Mouse (Mus musculus) limb, embryonic 11.5 days (tissue): ENCODE measurements around the gene Spata18. TPM values are rescaled to one million over a fixed set of nuclear protein-coding genes. Genes with fewer than 3 reads are reported as not detected.

Experiments used
- ATAC-seq: fragments of 200-750 bp; cut with Nextera tagmentation; 2 replicates; pipeline ENCODE4 v1.8.0; 2017; ENCODE audit warnings: low read depth; ENCODE audit not compliant: insufficient number of reproducible peaks, low FRiP score, low TSS enrichment
- DNase-seq: peaks from one replicate; pipeline ENCODE4 v3.0.0-alpha.2; 2015; ENCODE audit warnings: low spot score
- H3K27ac ChIP-seq: fragments of 300-500 bp; sonication (generic); replicated peaks from 2 replicates; pipeline ENCODE4 v1.5.1; 2014; ENCODE audit warnings: low read depth, mild to moderate bottlenecking, low read length
- H3K27me3 ChIP-seq: fragments of 300-500 bp; sonication (generic); 2 replicates; pipeline ENCODE4 v1.6.1; 2014; ENCODE audit warnings: mild to moderate bottlenecking, low read length, mixed read lengths; ENCODE audit not compliant: control insufficient read depth, insufficient read depth
- H3K36me3 ChIP-seq: fragments of 300-500 bp; sonication (generic); 2 replicates; pipeline ENCODE4 v1.6.1; 2014; ENCODE audit warnings: mild to moderate bottlenecking, low read length, moderate library complexity, mixed read lengths; ENCODE audit not compliant: control insufficient read depth, insufficient read depth
- H3K4me1 ChIP-seq: fragments of 300-500 bp; sonication (generic); 2 replicates; pipeline ENCODE4 v1.6.1; 2014; ENCODE audit warnings: low read length, mixed read lengths; ENCODE audit not compliant: control insufficient read depth, insufficient read depth
- H3K4me2 ChIP-seq: fragments of 300-500 bp; sonication (generic); 2 replicates; pipeline ENCODE4 v1.6.1; 2014; ENCODE audit warnings: low read depth, mild to moderate bottlenecking, moderate library complexity; ENCODE audit not compliant: severe bottlenecking
- H3K4me3 ChIP-seq: fragments of 300-500 bp; sonication (generic); 2 replicates; pipeline ENCODE4 v1.5.1; 2014; ENCODE audit warnings: low read depth, low read length
- H3K9ac ChIP-seq: fragments of 300-500 bp; sonication (generic); 2 replicates; pipeline ENCODE4 v1.6.1; 2014; ENCODE audit warnings: mild to moderate bottlenecking, low read length
- H3K9me3 ChIP-seq: fragments of 300-500 bp; sonication (generic); 2 replicates; pipeline ENCODE4 v1.6.1; 2016; ENCODE audit warnings: low read length; ENCODE audit not compliant: control insufficient read depth
- WGBS: fragments of 180-500 bp; shearing (Covaris S2); extraction: QIAGEN DNeasy Blood & Tissue Kit; methylation state at CpG from one replicate; pipeline ENCODE4 v1.1.7; 2014; 5-methylcytosine and 5-hydroxymethylcytosine counted together
- polyA plus RNA-seq: library from polyadenylated mRNA; unstranded; fragments of >200 nt; fragmentation: Nextera tagmentation; extraction: Ambion mirVana; gene quantifications from 2 replicates; pipeline ENCODE4 v1.2.1, GENCODE M21; 2014

Gene Spata18
- polyA plus RNA-seq, 1 experiment from 2014 or later, result 2.6 TPM

GRCm38 (mm10) chr5:73705290-73705689 is 54.1 kb downstream of the Spata18 start:
- DNase-seq (no peak), ATAC-seq (no peak)
- 38% methylated on average over 5 of the region's 5 CpGs for WGBS
- Histone ChIP-seq H3K4me2 (no peak overlapping the region), H3K9me3 (no peaks in the 10 kb centered on the region), H3K4me1 (peaks cover 13% of the 10 kb centered on the region), H3K36me3 (no peaks in the 10 kb centered on the region), H3K27ac (peak overlapping the region; percentile 47; the same call in 1 of the 2 replicates), H3K27me3 (no peaks in the 10 kb centered on the region), H3K9ac (no peak overlapping the region), H3K4me3 (no peak overlapping the region)

DNA sequence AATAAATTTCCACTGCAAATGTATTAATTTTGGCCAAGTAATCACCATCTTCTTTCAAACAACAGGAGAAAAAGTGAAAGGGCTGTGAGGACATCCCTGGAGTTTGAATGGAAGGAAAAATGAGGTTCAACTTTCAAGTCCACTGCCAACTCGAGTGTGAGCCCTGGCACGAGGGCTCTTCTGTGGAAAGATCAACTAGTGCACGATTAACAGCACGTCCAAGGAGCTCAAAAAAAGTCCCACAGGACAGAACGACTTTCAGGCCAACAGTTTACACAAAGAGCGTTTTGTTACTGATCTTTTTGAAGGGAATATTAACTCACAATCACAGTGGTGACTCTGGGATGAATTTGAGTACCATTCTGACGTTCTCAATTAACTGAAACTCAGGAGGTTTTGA is 61.7 kb downstream of the Spata18 start:
- H3K4me2 ChIP-seq, result no peak overlapping the region
- no peak overlapping the region for H3K9ac ChIP-seq
- no peaks in the 10 kb centered on the region for H3K36me3 ChIP-seq
- H3K4me3 ChIP-seq, result no peak overlapping the region
- ATAC-seq (no peak), DNase-seq (no peak)
- no peaks in the 10 kb centered on the region for H3K27me3 ChIP-seq
- WGBS, result 73% methylated on average over 7 of the region's 7 CpGs
- H3K27ac ChIP-seq, result no peak overlapping the region
- H3K9me3 ChIP-seq, result no peaks in the 10 kb centered on the region
- H3K4me1 ChIP-seq, result no peaks in the 10 kb centered on the region

- DNase-seq, result no peak
- H3K4me3 ChIP-seq, result no peak overlapping the region
- no peaks in the 10 kb centered on the region for H3K36me3 ChIP-seq
- H3K27ac ChIP-seq, result no peak overlapping the region
- no peaks in the 10 kb centered on the region for H3K9me3 ChIP-seq
- no peak for ATAC-seq
- WGBS, result 90% methylated on average over 2 of the region's 2 CpGs
- peaks cover 4% of the 10 kb centered on the region; the same call in 1 of the 2 replicates for H3K4me1 ChIP-seq
- H3K27me3 ChIP-seq, result no peaks in the 10 kb centered on the region
- no peak overlapping the region for H3K9ac ChIP-seq
- no peak overlapping the region for H3K4me2 ChIP-seq
Measured at GRCm38 (mm10) chr5:73716941-73717340, 65.8 kb downstream of the Spata18 start.

- Histone ChIP-seq H3K4me2 (no peak overlapping the region), H3K4me3 (no peak overlapping the region), H3K27ac (no peak overlapping the region; the same call in 1 of the 2 replicates), H3K36me3 (no peaks in the 10 kb centered on the region), H3K9ac (no peak overlapping the region), H3K27me3 (no peaks in the 10 kb centered on the region), H3K9me3 (no peaks in the 10 kb centered on the region), H3K4me1 (peaks cover 5% of the 10 kb centered on the region; the same call in 1 of the 2 replicates)
- DNase-seq (no peak), ATAC-seq (no peak)
- WGBS, result 63% methylated on average over 21 of the region's 21 CpGs
Measured at GRCm38 (mm10) chr5:73721682-73722282, 70.6 kb downstream of the Spata18 start.

GRCm38 (mm10) chr5:73725981-73726380 is 74.8 kb downstream of the Spata18 start:
- WGBS, result 90% methylated on average over 4 of the region's 4 CpGs
- H3K27me3 ChIP-seq, result no peaks in the 10 kb centered on the region
- no peak for DNase-seq
- H3K27ac ChIP-seq, result no peak overlapping the region
- no peaks in the 10 kb centered on the region for H3K36me3 ChIP-seq
- H3K4me3 ChIP-seq, result no peak overlapping the region
- ATAC-seq, result no peak
- H3K4me1 ChIP-seq, result peaks cover 8% of the 10 kb centered on the region
- no peaks in the 10 kb centered on the region for H3K9me3 ChIP-seq
- H3K9ac ChIP-seq, result no peak overlapping the region
- no peak overlapping the region for H3K4me2 ChIP-seq

DNA sequence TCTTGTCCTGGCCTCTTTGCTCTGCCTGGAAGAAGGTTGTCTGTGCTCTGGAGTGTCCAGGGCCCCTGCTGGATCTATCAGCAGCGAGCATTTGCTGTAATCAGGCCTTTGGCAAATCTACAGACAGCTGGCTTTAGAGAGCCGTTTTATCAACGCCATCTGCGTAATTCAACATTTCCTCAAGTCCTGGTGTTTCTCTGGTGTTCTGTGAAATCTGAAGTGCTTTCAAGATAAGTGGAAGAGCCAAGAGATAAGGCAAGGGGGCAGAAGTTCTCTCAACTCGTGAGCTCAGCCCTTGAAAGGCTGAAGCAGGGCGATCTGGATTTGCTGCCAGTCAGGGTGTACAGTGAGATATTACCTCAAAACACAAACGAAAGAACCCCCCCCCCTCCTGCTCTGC is 77.5 kb downstream of the Spata18 start:
- peaks cover 21% of the 10 kb centered on the region for H3K4me1 ChIP-seq
- H3K4me3 ChIP-seq, result no peak overlapping the region
- no peaks in the 10 kb centered on the region for H3K36me3 ChIP-seq
- H3K9ac ChIP-seq, result no peak overlapping the region
- no peaks in the 10 kb centered on the region for H3K9me3 ChIP-seq
- no peaks in the 10 kb centered on the region for H3K27me3 ChIP-seq
- DNase-seq (no peak), ATAC-seq (no peak)
- WGBS, result 63% methylated on average over 7 of the region's 7 CpGs
- no peak overlapping the region for H3K27ac ChIP-seq
- H3K4me2 ChIP-seq, result no peak overlapping the region

Other genes with a start within 250 kb of the Spata18 start
- not detected in 2 replicates for gene Cwh43, start 245.3 kb upstream of the Spata18 start, polyA plus RNA-seq
- 55.7 and 56.9 TPM in 2 replicates for gene Dcun1d4, start 170.4 kb upstream of the Spata18 start, polyA plus RNA-seq
- not detected in 2 replicates for gene Lrrc66, start 18.9 kb upstream of the Spata18 start, polyA plus RNA-seq
- 29.1 and 30.0 TPM in 2 replicates for gene Sgcb, start 3.6 kb upstream of the Spata18 start, polyA plus RNA-seq